Mouse (Mus musculus): Measurements from ENCODE around the gene 4933421I07Rik.

4933421I07Rik gene

DNA sequence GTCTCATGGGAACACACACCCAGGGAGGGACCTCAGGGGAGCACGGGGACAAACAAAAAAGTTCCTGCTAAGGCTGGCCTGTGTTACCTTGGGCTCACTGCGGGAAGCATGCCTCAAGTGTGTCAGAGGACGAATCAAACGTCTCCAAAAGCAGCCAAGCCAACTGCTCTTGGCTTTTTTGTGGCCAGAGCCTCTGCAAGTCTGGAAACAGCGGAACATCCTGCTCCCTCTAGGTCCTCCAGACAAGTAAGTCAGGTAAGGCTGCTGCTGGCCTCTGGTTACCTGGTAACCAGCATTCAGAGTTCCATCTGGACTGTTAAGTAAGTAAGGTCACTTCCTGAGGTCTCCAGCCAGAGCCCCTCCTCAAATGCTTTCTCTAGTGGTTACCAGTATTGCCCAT lies at the start of gene 4933421I07Rik:
Gene 4933421I07Rik (minus strand): TSS at position 271 of the 400 bp plus-strand sequence.
- no peak for DNase-seq (ENCODE audit: low spot score)

DNA sequence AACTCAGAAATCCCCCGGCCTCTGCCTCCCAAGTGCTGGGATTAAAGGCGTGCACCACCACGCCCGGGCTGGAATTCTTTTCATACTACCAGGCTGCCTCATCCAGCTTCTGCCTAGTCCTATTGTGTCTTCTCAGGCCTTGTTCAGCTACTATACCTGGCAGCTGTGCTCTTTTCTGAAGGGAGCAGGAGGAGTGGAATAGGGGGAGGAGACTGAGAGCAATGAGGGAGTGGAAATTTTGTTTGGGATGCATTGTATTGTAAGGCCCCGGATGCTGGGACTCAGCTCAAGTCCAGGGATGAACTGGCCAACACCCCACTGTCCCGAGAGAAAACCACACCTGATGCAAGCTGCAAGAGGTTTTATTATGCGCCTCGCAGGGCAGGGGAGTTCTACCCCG lies 49.4 kb upstream of the 4933421I07Rik start:
- DNase-seq (ENCODE audit: low spot score), result no peak

DNA sequence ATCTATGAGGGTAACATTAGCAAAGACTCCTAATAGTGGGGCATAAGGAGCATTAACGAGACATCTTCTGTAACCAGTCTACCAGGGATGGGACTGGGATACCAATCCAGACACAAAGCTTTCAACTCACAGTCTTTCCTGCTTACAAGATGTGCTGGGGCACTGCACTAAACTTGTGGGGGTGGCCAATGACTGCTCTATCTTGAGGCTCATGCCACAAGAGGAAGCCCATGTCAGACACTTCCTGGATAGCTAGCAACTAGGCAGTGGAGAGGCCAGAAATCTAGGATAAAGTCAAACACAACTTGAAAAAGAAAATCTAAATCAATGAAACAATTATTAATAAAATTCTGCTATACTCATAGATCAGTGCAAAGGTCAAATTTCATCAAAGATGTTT lies 48.3 kb upstream of the 4933421I07Rik start:
- no peak for DNase-seq (ENCODE audit: low spot score)

DNA sequence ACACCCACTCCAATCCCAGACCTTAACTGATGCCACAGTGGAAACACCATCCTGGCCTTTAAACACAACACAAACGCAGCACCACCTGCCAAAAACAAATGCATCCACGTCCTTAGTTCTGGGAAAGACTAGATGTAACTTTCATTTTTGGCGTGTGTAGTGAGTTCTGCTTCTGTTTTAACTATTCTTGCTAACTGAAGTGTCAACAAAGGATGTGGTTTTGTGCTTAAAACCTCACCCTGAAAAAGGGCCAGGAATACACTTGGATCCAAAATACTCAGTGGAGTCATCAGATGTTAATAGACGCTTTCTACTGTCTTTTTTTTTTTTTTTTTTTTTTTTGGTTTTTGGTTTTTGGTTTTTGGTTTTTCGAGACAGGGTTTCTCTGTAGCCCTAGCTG lies 42.9 kb upstream of the 4933421I07Rik start:
- DNase-seq (ENCODE audit: low spot score), result no peak

DNA sequence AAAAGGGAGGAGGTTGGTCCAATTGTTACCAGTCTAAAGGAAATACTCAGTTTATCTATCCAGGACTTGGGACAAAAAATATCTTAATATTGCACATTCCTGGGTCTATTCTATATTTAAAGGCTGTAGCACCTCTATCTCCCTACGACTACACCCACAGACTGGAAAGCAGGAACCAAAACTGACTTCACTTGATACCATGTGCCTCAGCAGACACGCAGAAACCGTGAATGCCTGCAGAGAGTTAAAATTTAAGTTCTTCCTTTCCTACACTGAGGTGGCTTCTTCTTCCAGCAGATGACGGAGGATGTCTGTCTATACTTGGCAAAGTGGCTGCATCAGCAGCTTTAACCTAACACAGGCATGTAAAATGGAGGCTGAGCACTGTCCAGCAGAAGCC lies 42.4 kb upstream of the 4933421I07Rik start:
- DNase-seq (ENCODE audit: low spot score), result no peak

DNA sequence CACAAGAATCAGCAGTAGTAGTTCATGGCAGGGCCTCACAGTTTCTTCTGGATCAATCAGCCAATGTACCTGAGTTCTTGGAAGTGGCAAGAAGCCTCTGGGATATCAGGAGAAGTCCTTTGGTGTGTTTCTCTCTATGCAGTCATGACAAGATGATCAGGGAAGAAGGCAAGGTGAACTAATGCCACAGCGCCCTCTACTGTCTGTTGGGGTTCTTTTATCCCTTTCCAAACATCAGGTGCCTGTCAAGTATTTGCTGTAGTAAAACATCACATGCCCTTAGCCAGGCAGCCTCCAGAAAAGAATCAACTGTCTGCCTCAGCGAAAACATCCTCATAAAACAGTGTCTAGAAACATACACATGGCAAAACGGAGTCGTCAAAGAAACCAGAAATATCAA lies 6.7 kb upstream of the 4933421I07Rik start:
- no peak for DNase-seq (ENCODE audit: low spot score)

DNA sequence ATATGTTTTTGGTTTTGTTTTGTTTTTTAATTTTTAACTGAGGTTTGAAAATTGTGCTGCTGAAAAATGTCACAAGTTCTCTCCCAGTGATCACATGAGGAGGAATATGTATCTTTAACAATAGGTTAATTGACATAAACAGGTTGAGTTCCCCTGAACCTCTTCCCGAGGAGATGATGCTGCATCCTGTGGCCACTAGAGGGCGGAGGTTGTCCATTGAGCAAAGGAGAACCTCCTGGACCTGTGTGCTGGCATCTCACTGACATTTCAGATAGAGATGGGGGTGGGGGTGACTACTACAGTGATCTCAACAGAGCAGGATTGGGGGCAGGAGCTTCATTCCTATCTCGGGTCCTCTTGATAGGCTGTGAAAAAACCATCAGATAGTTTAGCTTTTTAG lies 2.7 kb upstream of the 4933421I07Rik start:
- DNase-seq (ENCODE audit: low spot score), result no peak

DNA sequence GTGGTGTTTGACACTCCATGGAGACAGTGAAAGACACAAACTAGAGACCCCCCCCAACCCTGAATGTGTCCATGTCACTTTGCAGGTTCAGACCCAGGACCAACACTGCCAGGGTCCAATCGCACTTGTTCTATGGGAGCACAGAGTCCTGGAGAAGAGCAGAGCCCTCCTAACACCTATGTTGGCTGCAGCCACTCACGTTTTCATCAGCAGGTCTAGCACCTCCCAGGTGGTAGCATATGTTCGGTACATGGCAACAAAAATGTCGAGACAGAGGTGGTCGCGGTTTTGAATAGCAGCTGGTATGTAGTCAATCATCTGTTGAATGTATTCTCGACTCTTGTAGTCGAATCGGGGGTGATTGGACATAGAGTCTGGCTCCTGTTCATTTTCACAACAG lies 568 bp downstream of the 4933421I07Rik start:
- DNase-seq (ENCODE audit: low spot score), result no peak
